Mouse (Mus musculus) brain, embryonic 14.5 days (tissue): ENCODE data around the gene Prrt1.

Source experiments
- CTCF ChIP-seq: fragments of 200-500 bp; IDR thresholded peaks from 2 replicates; pipeline ENCODE4 v1.5.1; 2012; ENCODE audit warnings: inconsistent platforms, mild to moderate bottlenecking, moderate library complexity, borderline replicate concordance; ENCODE audit not compliant: insufficient read depth, insufficient read length; ENCODE audit errors: extremely low read depth
- POLR2A ChIP-seq: fragments of 200-500 bp; IDR thresholded peaks from 2 replicates; pipeline ENCODE4 v1.6.1; 2012; ENCODE audit warnings: mild to moderate bottlenecking, inconsistent platforms, borderline replicate concordance; ENCODE audit not compliant: poor library complexity, insufficient read depth, insufficient read length, severe bottlenecking; ENCODE audit errors: extremely low read depth

DNA sequence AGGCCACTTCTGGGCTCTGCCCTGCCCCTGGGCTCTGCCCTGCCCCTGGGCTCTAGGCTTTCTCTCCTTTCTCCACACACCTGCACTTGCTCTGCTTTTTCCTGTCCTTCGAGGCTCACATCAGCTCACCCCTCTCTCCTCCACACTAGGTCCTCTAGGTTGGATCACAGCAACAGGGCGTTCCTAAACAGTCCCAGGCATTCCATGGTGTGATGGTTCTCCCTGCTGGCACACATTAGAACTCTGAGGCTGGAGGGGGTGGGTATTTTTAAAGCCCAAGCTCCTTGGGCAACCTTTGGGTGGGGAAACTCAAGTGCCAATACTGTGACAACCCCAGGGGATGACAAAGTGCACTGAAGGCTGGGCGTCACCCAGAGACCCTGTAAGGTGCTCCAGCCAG, 8.1 kb downstream of the Prrt1 start:
- TF ChIP-seq CTCF = no peak
- no peak for TF ChIP-seq POLR2A
